Mouse (Mus musculus) layer of hippocampus, postnatal 36 days (tissue): ENCODE measurements around the gene Pln. TPM values are rescaled to one million over a fixed set of nuclear protein-coding genes. Genes with fewer than 3 reads are reported as not detected.
A peak's percentile ranks its signal among the peaks of the same experiment; 100 is the strongest.

Source experiments
- DNase-seq, 2 experiments: peaks; one replicate each; pipeline ENCODE4 v3.0.0; 2022
- total RNA-seq, 2 experiments: library from RNA; stranded (reverse); gene quantifications; 2 replicates each; pipeline ENCODE4 v1.2.3; 2021

Pln gene
- total RNA-seq, result 1 to 10 TPM; 1.2 to 1.5 TPM

DNA sequence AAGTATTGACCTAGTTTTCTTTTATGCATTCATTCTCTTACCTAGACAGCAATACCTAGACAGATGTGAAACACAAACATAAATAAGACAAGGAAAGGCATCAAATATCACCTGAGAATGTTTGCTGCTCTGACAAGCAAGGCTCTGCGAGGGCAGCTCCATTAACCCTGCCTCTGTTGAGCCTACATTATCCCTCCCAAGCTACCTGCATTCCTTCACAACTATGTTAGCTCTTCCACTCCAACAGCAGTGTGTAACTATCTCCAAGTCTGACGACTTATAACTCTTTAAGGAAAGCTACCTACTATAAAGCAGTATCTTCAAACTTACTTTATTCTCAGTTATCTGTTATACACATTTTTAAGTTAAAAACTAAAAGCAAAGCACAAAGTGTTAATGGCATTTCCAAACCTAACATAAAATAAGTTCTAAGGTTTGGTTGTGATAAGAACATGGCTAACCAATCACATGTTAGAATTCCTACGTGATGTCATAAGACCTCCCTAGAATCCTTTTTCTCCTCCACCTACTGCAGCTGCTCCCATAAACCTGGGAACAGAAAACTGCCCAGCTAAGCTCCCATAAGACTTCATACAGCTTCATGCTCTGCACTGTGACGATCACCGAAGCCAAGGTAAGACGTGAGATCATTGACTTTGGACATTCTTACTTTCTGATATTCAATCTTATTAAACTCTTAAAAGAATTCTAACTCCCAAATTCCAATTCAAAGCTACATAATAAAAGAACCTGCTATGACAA, at the start of gene Pln:
Gene Pln, plus strand, starts transcription at position 506 of the 762 bp plus-strand sequence.
- DNase-seq, result no peak

DNA sequence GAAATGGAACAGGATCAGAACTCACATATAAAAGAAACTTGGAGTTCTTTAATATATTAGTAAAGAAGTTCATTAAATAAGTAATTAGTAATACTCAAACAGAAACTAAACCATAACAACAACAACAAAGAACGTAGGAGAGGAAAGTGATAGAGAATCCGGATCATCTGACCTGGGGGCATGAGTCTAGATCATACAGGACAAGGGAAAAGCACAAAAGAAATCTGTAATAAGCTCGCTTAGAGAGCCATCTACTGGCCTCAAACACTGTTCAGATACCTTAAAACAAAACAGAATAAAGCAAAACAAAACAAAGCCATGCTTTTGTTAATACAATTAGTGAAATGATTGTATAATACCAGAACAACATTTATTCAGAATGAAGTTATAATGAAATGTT, 31.6 kb upstream of the Pln start:
- DNase-seq, result no peak

DNA sequence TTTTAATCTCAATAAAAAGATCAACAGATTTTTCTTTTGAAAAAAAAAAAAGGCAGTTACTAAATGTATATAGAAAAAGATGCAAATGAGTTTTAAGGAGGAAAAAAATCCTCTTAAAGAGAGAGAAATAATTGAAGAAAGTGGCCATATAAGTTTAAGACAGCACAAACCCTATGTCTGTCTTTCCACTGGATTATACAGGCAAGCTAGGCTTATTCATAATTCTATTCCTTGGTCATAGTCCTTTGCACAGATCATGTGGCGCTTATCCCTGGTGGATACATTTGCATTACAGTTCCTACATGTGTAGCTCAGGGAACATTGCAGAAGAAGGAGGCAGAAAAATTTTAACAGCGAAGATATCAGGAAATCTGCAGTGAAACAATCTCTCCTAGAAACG, 30.8 kb upstream of the Pln start:
- no peak for DNase-seq

DNA sequence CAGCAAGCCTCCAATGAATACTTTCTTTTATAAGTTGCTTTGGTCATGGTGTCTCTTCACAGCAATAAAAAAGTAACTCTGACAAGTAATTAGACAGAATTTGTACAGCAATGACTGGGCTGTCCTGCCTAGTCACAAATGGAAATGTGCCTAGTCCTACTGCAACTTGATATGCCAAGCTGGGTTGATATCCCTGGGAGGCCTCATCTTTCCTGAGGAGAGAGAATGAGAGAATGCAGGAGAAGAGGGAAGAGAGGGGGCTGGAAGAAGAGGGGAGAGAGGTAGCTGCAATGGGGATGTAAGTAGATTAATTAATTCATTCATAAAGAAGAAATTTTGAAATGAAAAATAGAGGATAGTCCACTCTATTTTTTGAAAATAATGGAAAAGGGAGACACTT, 14.1 kb upstream of the Pln start:
- no peak for DNase-seq

DNA sequence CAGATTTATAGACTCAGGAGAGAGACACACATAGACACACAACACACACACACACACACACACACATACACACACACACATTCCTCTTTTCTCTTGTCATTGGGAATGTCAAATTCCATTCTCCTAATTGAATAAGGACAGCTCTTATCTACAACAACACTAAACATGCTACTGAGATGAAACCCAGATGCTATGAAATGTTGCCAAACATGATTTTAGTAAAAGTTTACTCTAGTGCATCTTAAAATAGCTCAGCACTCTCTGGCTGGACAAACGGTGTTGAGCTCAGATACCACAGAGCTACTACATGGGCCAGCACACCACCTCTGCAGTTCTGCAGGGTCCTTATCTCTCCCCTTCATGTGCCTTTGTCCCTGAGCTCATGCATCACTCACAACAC, 12.8 kb upstream of the Pln start:
- DNase-seq, result no peak

DNA sequence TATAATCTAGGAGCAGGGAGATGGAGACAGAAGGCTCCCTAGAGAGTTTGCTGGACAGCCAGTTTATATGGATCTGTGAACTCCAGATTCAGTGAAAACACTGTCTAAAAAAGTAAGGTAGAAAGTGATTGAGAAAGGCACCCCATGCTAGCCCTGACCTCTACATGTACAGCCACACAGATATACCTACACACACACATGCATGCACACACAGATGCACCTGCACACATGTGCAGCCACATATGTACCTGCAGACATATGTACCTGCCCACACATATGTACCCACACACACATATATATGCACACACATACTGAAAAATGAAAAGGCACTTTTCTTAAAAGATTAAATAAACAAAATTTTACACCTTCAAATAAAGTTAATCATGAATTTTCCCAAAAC, 11.1 kb upstream of the Pln start:
- DNase-seq, result no peak

DNA sequence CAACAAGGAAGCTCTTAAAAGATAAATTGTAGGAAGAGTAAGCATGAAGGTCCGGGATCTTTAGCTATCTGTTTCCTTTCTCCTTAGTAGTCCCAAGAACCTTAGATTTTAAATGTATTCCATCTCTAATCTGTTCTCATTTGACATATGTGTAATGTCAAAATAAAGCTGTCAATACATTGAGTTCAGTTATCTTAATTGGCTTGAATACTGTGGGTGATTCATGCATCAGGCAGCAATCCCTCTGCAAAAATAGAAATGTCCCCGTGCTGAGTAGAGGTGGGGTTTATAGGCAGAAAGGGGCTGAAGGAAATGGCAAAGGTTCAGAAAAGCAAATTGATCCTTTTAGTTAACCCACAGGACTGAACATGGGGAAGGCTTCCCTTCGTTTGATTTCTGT, 8.2 kb upstream of the Pln start:
- no peak for DNase-seq

DNA sequence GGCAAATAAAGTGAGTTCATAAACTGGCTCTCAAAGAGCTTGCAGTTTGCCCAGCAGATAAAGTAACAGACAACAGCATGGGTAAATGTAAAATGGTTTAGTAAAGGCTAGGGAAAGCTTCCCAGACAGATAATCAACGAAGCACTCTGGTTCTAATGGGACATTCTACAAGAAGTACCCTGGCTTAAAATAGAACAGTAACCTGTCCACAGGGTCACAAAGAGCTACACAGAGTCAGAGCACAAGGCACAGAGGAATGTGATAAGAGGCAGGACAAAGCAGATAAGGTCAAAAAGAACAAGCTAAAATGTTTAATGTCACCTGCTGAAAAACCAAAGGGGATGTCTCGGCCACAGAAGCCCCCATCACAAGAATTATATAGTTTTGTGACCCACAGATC, 4.7 kb upstream of the Pln start:
- no peak for DNase-seq

DNA sequence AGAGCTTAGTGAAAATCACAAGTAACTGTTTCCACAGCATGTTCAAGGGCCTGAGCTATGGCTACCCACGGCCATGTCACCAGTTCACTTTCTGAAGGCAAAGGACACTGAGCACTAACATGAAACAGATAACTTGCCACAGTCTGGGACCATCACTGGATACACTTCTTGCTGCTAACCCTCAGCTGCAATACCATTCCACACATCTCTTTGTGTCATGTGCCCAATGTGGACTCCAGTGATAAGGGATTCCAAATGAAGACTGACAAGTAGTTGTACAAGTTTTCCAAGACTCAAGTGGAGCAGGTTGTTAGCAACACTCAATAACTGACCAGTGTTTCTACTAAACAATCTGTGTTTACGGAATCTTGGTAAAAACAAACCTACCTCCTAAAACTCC, 2.2 kb upstream of the Pln start:
- no peak for DNase-seq

DNA sequence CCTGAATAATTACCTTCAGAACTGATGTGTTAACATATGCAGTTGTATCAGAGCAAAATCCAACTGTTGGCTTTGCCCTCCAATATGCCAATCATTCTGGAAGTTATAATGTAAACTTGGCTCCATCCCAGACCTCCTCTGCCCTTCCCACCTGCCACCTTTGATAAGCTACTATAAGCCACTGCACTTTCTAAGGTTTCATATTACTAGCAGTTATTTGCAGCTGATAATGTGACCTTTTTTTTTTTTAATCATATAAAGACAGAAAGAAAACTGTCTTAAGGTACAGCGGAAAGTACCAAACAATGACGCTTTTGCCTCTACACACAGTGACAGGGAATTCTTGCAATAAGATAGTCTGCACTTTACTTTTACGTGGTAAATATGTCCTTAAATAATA, 1.5 kb upstream of the Pln start:
- DNase-seq, result no peak

DNA sequence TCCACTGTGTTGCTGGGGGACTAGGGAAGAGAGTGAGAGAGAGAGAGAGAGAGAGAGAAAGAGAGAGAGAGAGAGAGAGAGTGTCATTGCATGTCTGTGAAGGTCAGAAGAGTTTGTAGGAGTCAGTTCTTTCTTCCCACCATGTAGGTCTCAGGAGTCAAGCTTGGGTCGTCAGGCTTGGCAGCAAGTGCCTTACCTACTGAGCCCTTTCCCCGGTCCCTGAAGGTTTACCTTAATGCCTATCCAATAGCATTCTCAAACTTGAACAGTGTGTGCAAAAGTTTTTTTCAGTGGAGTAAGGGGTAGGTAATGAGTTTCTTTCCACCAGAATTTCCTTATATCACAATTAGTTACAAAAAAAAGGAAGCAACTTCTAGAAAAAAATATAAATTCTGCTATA, 1.6 kb downstream of the Pln start:
- no peak for DNase-seq

DNA sequence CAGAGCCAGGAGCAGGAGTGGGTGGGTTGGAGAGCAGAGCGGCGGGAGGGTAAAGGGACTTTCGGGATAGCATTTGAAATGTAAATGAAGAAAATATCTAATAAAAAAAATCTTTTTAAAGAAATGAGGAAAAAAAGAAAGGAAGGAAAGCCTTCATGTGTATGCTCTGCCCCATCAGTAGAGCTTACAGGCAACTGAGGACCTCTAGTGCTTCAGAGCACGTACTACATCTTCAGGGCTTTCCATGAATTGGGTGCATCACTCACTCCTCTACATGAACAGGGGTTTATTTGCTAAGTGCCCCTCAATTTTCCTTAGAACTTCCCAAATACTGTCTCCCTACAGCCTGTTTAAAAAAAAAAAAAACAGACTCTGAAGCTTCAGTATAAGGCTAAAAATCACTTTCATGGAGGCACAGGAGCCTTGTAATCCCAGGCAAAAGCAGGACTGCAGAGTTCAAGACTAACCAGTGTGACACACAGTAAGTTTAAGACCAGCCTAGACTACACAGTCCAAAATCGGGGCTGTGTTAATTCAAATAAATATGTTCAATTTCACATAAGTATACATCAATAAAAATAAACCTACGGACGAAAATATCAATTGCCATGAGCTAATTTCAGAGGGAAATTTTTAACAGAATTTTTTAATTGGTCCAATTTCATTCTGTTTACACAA, 4.0 kb downstream of the Pln start:
- no peak for DNase-seq

DNA sequence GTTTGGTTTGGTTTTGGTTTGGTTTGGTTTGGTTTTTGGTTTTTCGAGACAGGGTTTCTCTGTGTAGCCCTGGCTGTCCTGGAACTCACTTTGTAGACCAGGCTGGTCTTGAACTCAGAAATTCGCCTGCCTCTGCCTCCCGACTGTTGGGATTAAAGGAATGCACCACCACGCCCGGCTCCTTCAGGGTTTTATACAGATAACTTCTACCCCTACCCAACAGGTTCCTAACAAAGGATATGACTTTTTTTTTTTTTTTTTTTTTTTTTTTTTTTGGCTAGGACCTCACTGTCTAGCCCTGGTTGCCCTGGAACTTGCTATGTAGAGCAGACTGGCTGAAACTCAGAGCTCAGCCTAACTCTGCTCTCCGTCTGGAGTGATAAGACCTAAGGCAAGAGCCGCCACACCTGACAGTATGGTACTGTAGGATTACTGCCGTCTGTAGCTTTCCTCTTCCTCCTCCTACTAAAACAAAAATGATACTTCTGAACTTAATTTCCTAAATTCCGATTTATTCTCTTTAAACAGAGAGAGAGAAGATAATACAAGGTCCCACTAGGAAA, 4.8 kb downstream of the Pln start:
- no peak for DNase-seq

DNA sequence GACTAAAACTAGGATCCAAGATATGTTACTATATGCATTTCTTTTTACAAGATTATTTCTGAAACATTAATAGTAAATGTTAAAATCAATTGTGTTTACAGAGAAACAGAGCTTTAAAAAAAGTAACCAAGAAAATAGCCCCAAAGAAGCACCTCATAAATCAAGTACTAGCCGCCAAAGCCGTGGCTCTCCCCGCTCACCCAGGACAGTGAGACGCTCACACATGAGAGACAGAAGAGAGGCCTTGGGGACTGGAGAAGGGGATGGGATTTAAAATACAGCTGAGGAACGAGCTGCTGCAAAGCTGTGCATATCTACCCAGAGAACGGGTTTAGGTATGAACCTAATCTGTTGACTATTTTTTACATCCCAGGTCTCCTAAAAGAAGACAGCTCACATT, 5.9 kb downstream of the Pln start:
- DNase-seq, result no peak

DNA sequence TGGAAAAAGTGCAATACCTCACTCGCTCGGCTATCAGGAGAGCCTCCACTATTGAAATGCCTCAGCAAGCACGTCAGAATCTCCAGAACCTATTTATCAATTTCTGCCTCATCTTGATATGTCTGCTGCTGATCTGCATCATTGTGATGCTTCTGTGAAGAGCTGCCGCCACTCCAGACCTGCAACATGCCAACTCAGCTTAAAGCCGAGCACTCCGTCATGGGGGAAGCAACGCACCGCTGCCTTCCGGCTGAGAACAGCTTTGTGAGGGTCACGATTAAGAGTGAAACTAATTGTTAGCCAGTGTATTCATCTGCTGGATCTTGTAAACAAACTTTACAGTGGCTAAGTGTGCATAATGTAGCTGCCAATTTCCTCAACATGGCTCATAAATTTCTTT, 6.4 kb downstream of the Pln start:
- DNase-seq, result no peak

DNA sequence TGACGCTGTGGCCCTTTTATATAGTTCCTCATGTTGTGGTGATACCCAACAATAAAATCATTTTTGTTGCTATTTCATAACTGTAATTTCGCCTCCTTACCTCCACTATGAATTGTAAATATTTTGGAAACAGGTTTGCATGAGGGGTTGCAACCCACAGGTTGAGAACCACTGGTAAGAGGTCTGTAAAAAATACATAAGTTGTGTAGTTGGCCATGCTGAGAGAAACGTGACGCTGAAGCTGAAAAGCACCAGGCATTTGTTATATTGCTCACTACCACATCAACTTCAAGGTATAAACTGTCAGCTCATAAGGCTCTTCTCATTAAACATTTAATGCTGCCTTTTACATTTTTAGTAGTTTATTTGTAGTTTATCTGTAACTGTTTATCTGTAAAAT, 8.0 kb downstream of the Pln start:
- DNase-seq, result no peak

DNA sequence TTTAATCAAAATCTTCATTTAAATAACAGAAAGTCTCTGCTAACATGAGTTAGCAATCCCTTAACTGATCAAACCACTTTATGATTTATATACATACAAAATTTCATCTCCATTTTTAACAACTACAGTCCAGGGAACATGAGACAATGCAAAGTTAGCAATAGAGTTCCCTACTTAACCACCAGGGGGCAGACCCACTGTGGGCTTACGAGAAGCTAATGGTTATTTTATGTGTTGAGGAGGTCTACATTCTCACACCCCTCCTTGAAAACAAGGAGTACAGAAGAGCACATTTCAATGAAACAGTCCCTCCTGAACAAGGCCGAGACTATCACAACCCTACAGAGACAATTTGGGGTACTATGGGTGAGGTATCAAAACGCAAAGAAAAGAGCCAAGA, 9.0 kb downstream of the Pln start:
- no peak for DNase-seq

DNA sequence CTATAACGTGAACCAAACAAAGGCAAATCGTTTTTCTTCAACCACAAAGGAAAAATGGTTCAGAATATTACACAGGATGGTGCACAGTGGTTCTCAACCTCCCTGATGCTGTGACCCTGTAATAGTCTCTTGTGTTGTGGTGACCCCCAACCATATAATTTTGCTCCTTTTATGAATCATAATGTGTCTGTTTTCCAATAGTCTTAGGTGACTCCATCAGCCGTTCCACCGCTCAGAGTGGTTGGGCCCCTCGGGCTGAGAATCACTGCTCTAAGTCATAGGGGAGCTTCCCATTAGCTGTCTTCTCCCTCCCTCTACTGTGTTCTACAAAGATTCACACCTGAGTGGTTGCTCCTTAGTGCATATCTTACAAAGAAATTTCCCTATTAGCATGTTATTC, 9.4 kb downstream of the Pln start:
- no peak for DNase-seq

DNA sequence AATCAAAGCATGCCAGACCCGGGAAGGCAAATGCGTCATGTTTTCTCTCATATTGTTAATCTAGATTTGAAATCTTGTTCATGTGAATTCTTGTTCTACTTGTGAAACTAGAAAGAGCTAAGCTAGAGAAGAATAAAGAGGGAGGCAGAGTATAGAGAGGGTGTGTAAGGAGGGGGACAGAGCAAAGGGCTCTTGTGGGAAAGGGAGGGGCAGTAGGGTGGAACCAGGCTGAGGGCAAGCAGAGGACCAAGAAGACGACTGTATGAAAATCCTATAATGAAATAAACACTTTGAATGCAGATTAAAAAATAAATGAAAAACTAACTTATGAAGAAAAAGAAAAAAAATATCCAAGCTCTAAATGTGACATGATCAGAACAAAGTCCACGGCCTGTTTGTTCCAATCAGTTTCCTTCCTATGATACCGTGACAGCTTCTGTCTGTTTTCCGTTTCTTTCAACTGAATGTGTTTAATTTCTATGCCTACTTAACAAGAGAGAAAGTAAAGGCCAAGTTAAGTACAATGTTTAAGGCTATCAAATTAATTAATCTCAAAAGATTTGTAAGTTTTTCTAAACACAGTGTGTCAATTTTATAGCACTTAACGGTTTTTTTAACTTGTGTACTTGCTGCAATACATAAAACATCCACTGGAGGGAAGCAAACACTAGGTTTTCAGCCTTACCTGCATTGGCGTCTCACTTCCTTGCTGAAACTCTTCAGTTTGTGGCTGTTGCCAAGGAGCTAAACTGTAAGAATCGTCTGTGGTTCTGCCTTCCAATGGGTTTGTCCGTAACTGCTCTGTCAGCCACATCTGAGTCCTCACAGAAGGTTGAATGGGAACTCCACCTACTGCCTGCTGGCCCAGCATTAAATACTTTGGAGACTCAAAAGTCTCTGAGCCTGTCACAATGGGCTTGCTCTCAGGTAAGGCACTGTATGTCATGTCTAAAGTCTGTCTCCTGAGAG, 10.6 kb downstream of the Pln start:
- DNase-seq, result peak; percentile 17 to 54

DNA sequence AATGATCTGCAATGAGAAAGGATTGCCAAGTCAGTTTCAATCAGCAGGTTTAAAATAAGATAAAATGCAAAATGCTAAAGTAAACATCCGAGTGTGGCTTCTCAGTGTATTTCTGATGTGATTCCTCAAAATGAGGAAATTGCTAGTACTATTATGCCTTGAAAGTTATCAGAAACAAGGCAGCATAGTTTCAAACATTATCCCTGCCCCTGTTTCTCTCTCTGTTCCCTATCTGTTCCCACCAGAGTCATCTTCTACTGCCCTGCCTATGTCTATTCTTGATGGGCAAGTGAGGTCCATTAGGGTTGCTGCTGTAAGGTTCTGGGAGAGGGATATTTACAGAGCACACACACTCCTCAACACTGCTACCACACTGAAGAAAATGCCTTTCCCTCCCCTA, 11.8 kb downstream of the Pln start:
- no peak for DNase-seq

DNA sequence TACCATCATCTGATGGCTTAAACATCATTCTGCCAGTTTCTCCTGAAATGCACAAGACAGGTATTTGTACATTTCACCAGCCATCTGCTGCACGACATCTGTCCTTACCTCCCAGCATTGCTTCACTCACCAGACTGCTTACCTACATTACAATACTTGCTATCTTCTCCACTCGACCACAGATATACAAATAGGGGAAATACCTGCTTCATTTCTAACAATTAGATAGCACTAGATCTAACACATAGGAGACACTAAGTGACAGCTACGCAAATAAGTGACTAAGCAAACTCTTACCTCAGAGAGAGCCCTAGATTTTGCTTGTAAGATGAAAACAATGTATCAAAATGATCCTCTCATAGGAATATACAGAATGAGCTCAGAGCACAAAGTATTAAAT, 16.2 kb downstream of the Pln start:
- no peak for DNase-seq

DNA sequence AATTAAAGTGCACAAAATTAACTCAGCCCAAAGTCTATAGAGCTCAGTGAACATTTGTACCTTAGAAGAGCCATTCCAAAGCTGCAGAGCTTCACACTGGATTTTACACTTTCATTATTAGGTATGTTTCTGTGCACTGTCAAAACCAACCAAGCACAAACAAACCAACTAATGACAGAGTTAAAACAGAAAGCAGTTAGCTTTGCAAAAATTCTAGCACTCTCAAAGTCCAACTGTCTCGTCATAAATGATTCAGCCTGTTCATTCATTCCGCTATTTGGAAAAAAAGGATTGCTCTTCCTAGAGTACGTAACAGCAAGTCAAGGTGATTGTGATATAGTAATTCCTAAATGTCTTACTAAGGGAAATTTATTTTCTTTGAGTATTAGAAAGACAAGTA, 21.5 kb downstream of the Pln start:
- no peak for DNase-seq

DNA sequence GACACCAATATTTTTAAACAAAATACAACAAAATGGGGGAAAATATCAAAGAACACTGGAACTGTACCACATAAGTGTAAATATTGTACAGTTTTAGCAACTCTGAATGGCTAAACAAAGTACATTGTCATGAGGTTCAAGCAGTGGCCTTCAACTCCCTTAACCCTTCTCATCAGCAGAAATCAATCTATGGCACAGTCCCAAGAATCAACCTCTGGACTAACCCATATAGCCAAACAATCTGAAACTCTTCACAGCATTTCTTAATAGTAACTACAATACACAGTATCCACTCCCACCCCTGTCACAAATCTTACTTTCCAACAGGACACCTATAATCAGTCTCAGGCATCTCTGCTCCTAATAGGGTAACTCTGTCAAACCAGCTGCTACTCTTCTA, 26.8 kb downstream of the Pln start:
- DNase-seq, result no peak
